Mouse (Mus musculus) limb, embryonic 12.5 days (tissue): ENCODE results near the gene Znrf4. TPM values are rescaled to one million over a fixed set of nuclear protein-coding genes. Genes with fewer than 3 reads are reported as not detected.

Experiments
- ATAC-seq: fragments of 200-750 bp; cut with Nextera tagmentation; 2 replicates; pipeline ENCODE4 v1.8.0; 2017; ENCODE audit warnings: low read depth, moderate TSS enrichment; ENCODE audit not compliant: insufficient number of reproducible peaks, insufficient read depth, low FRiP score, low TSS enrichment
- H3K27ac ChIP-seq: fragments of 300-500 bp; sonication (generic); 2 replicates; pipeline ENCODE4 v1.5.1; 2016; ENCODE audit warnings: mild to moderate bottlenecking, moderate library complexity
- H3K27me3 ChIP-seq: fragments of 300-500 bp; sonication (generic); 2 replicates; pipeline ENCODE4 v1.6.1; 2016; ENCODE audit warnings: mild to moderate bottlenecking, moderate library complexity
- H3K36me3 ChIP-seq: fragments of 300-500 bp; sonication (generic); 2 replicates; pipeline ENCODE4 v1.6.1; 2016; ENCODE audit warnings: mild to moderate bottlenecking, moderate library complexity
- H3K4me1 ChIP-seq: fragments of 300-500 bp; sonication (generic); replicated peaks from 2 replicates; pipeline ENCODE4 v1.6.1; 2016
- H3K4me2 ChIP-seq: fragments of 300-500 bp; sonication (generic); 2 replicates; pipeline ENCODE4 v1.6.1; 2016; ENCODE audit warnings: mild to moderate bottlenecking, moderate library complexity
- H3K4me3 ChIP-seq: fragments of 300-500 bp; sonication (generic); replicated peaks from 2 replicates; pipeline ENCODE4 v1.5.1; 2016; ENCODE audit warnings: mild to moderate bottlenecking
- H3K9ac ChIP-seq: fragments of 300-500 bp; sonication (generic); replicated peaks from 2 replicates; pipeline ENCODE4 v1.6.1; 2016; ENCODE audit warnings: mild to moderate bottlenecking, moderate library complexity
- H3K9me3 ChIP-seq: fragments of 300-500 bp; sonication (generic); 2 replicates; pipeline ENCODE4 v1.6.1; 2016; ENCODE audit warnings: mild to moderate bottlenecking, moderate library complexity
- WGBS: fragments of 180-500 bp; shearing (Covaris S2); methylation state at CpG from one replicate; pipeline ENCODE4 v1.1.7; 2016; 5-methylcytosine and 5-hydroxymethylcytosine counted together
- polyA plus RNA-seq: library from polyadenylated mRNA; unstranded; fragments of >200 nt; fragmentation: Nextera tagmentation; extraction: Ambion mirVana; gene quantifications from 2 replicates; pipeline ENCODE4 v1.2.1, GENCODE M21; 2016

Gene Znrf4
- polyA plus RNA-seq, 1 experiment from 2014 or later: not detected

DNA sequence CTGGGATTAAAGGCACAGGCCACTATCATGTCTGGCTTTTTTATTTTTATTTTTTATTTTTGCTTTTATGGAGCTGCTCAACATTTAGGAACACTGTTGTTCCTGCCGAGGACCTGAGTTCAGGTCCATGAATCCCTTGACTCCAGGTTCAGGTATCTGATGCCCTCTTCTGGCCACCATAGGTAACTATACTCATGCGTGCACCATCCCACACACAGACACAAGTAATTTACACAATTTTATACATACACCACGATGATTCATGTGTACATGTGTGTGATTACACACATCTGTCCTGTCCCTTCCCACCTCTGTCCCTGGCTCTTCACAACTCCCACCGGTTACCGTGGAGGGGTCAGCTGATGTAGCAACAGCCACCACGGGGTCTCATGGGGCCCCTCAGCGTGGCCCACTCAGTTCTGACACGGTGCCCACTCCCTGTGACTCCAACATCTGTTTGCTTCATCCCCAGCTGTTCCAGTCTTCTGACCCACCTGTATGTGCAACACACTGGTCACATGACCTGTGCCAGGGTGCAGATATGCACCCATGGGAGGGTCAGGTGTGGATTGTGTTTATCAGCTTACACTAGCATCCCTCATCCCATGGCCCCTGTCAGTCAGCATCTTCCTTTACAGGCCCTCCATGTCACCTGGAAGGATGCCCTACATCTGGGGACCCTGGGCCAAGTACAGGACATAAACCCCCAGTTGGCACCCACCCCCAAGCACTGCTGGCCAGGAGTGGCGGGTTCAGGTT, 35.8 kb upstream of the Znrf4 start:
- no peak overlapping the region for H3K9ac ChIP-seq
- ATAC-seq: no peak; the same call in 1 of the 2 replicates
- H3K4me1 ChIP-seq: 0 out of 2 replicates have a peak, but pooled peaks cover under 1% of the 10 kb centered on the region
- H3K4me3 ChIP-seq: no peak overlapping the region
- H3K36me3 ChIP-seq: no peaks in the 10 kb centered on the region
- 67% methylated on average over 9 of the region's 9 CpGs for WGBS
- no peaks in the 10 kb centered on the region for H3K27me3 ChIP-seq
- no peaks in the 10 kb centered on the region for H3K9me3 ChIP-seq
- no peak overlapping the region for H3K4me2 ChIP-seq
- H3K27ac ChIP-seq: no peak overlapping the region

DNA sequence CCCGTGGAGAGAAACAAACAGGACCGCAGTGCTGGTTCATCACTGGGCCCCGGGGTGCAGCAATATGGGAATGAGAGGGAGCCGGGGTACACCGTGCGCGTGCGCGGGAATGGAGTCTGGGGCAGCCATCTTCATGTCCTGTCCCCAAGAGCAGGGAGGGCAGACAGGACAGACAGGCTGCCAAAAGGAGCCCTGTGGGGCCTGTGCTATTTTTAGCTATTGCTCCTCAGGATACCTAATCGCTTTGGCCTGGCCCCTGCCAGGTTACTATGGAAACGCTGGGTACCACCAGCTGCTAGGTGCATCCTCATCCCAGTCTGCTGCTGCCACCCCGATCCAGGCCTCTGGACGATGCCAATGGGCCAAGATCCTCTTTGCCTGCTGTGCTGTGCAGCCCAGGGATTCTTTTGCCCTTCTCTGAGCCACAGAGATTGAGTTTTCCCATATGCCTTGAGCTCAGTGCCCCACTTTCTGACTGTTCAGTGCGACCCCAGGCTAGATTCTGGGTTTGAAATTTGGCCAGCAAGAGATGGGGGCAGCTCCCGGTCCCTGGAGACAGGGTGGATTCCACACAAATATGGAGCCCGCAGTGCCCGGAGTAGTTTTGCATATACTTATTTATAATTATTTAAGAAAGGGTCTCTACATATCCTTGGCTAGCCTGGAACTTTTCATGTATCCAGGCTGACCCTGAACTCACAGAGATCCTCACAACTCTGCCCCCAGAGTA, 35.0 kb upstream of the Znrf4 start:
- Histone ChIP-seq H3K4me2 (no peak overlapping the region), H3K27me3 (no peaks in the 10 kb centered on the region), H3K4me1 (0 out of 2 replicates have a peak, but pooled peaks cover 6% of the 10 kb centered on the region), H3K4me3 (no peak overlapping the region), H3K27ac (no peak overlapping the region), H3K36me3 (no peaks in the 10 kb centered on the region), H3K9ac (no peak overlapping the region), H3K9me3 (no peaks in the 10 kb centered on the region)
- ATAC-seq: no peak
- 70% methylated on average over 17 of the region's 17 CpGs for WGBS

DNA sequence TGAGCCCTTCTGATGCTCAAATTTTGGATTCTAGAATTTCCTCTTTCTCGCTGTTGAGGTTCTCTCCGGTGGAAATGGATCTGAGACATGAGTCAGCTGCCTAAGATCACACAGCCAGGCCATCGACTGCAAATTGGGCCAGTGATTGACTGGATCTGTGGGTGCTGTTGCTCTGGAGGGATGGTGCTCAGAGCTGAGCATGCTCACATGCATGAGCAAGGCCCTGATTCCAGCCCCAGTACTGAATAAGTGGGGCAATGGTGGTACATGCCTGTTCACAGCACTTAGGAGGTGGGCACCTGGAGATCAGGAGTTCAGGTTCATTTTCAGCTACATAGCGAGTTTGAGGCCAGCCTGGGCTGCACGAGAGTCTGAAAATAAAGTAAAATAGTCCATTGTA, 34.3 kb upstream of the Znrf4 start:
- 0 out of 2 replicates have a peak, but pooled peaks cover 6% of the 10 kb centered on the region for H3K4me1 ChIP-seq
- no peak overlapping the region for H3K4me3 ChIP-seq
- H3K36me3 ChIP-seq: no peaks in the 10 kb centered on the region
- no peak for ATAC-seq
- H3K9me3 ChIP-seq: no peaks in the 10 kb centered on the region
- no peak overlapping the region for H3K9ac ChIP-seq
- H3K27me3 ChIP-seq: no peaks in the 10 kb centered on the region
- H3K4me2 ChIP-seq: no peak overlapping the region
- H3K27ac ChIP-seq: no peak overlapping the region
- 87% methylated on average over 5 of the region's 5 CpGs for whole genome bisulfite sequencing

DNA sequence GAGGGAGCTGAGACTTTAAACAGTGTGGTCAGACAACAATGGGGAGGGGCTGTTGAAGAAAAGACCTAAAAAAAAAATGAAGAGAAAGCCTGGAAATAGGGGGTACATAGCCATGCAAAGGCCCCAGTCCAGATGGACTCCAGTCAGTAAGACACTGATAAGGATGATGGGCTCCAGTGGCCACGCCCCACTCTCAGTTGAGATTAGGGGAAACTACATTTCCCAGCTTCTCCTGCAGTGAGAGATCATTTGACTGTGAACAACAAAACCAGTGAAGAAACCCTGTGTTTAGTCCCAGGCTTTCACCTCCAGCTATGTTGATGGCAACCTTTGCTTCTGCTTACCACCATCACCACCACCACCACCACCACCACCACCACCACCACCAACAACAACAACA, 33.7 kb upstream of the Znrf4 start:
- H3K27ac ChIP-seq: no peak overlapping the region
- WGBS: 72% methylated on average over 1 of the region's 1 CpGs
- no peak overlapping the region for H3K4me3 ChIP-seq
- H3K9me3 ChIP-seq: no peaks in the 10 kb centered on the region
- no peaks in the 10 kb centered on the region for H3K36me3 ChIP-seq
- H3K4me1 ChIP-seq: 0 out of 2 replicates have a peak, but pooled peaks cover 6% of the 10 kb centered on the region
- H3K4me2 ChIP-seq: no peak overlapping the region
- H3K9ac ChIP-seq: no peak overlapping the region
- ATAC-seq: no peak
- H3K27me3 ChIP-seq: no peaks in the 10 kb centered on the region

DNA sequence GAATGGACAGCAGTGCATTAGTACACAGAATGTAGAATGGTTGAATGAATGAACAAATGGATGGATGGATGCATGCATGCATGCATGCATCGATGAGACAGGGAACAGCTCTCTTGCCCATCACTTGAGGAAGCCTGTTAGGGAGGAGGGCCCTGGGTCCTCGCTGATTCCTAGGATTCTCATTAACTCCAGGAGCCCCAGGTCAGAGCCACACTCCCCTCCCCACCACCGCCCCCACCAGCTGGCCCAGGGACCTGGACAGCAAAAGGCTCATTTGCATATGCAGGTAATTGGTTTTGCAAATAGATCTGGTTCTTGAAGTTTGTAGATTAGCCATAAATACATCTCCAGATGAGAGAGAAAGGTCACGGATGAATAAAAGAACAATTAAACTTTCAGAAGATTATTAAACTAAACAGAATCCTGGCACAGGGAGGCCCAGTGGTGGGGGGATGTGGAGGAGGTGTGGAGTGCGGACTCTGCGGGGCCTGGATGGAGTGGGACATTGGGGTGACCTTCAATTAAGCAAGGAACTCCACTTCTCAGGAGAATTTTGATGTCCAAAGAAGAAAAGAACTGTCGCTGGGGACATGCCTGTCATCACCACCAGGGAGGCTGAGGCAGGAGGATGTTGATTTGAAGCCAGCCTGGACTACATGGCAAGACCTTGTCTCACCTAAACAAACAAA, 32.6 kb upstream of the Znrf4 start:
- no peaks in the 10 kb centered on the region for H3K9me3 ChIP-seq
- no peak overlapping the region for H3K27ac ChIP-seq
- H3K4me3 ChIP-seq: no peak overlapping the region
- H3K27me3 ChIP-seq: no peaks in the 10 kb centered on the region
- WGBS: 75% methylated on average over 7 of the region's 7 CpGs
- ATAC-seq: no peak
- 0 out of 2 replicates have a peak, but pooled peaks cover 6% of the 10 kb centered on the region for H3K4me1 ChIP-seq
- H3K4me2 ChIP-seq: no peak overlapping the region
- H3K9ac ChIP-seq: no peak overlapping the region
- H3K36me3 ChIP-seq: no peaks in the 10 kb centered on the region

DNA sequence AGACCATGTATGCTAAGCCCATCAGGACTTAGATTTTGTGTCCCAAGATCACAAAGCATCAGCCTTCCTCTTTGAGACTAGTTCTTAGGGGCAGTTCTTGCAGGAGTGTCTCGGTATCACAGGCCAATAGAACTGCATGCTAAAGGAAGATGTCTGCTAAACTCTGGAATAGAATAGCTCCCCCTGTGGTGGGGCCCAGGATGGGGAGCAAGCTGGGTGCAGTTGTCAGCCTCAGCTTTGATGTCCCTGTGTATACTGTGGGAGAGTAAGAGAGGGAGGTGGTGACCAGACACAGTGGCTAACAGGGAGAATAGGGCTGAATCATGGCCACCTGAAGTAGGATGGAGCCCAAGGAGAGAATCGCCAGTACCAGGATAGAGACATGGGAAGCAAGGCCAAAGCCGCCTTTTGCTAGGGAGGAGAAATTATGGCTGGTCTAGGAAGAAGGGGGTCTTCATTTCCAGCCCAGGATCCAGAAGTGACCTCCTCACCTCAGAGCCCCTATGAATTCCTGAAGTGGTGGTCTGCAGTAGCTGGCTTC, 31.5 kb upstream of the Znrf4 start:
- Histone ChIP-seq H3K27ac (no peak overlapping the region), H3K4me2 (no peak overlapping the region), H3K27me3 (no peaks in the 10 kb centered on the region), H3K4me1 (0 out of 2 replicates have a peak, but pooled peaks cover 6% of the 10 kb centered on the region), H3K4me3 (no peak overlapping the region), H3K9ac (no peak overlapping the region), H3K9me3 (no peaks in the 10 kb centered on the region), H3K36me3 (no peaks in the 10 kb centered on the region)
- WGBS: 71% methylated on average over 3 of the region's 3 CpGs
- ATAC-seq: no peak

DNA sequence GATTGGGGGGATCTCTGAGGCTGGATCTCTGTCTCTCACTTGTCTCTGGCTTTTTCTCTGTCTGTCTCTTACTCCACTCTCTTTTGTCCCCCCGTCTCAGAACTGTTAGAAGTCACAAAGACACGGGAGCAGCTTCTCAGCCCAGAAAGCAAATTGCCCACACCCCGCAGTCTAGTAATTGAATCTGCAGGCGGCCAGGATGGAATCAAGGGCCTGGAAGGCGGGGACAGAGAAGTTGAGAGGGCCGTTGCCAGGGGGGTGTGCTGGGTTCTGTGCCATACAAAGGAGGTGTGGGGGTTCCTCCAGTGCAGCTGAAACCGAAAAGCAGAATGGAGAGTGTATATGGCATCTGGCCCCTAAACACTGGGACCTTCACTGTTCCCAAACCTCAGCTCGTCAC, 30.5 kb upstream of the Znrf4 start:
- no peak overlapping the region for H3K4me3 ChIP-seq
- no peak overlapping the region for H3K27ac ChIP-seq
- ATAC-seq: no peak
- H3K36me3 ChIP-seq: no peaks in the 10 kb centered on the region
- no peaks in the 10 kb centered on the region for H3K27me3 ChIP-seq
- H3K4me2 ChIP-seq: no peak overlapping the region
- 0 out of 2 replicates have a peak, but pooled peaks cover 6% of the 10 kb centered on the region for H3K4me1 ChIP-seq
- no peaks in the 10 kb centered on the region for H3K9me3 ChIP-seq
- 45% methylated on average over 8 of the region's 8 CpGs for WGBS
- H3K9ac ChIP-seq: no peak overlapping the region

DNA sequence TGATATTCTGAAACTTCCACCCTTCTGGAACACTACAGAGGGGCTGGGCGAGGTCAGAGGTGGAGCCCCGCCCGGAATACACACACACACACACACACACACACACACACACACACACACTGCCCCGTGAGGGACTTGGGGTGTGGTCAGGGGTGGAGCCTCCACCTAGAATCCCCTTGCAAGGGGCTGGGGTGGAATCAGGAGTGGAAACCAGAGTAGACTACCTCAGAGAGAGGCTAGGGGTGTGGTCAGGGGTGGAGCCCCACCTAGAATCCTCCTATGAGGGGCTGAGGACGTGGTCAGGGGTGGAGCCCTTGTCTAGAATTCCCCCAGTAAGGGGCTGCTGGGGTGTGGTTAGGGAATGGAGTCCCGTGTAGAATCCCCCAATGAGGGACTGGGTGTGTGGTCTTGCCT, 28.3 kb upstream of the Znrf4 start:
- no peaks in the 10 kb centered on the region for H3K36me3 ChIP-seq
- H3K27me3 ChIP-seq: no peaks in the 10 kb centered on the region
- H3K4me3 ChIP-seq: no peak overlapping the region
- no peak overlapping the region for H3K9ac ChIP-seq
- 0 out of 2 replicates have a peak, but pooled peaks cover 6% of the 10 kb centered on the region for H3K4me1 ChIP-seq
- H3K4me2 ChIP-seq: no peak overlapping the region
- no peaks in the 10 kb centered on the region for H3K9me3 ChIP-seq
- ATAC-seq: peak; percentile 56; the same call in 1 of the 2 replicates
- no peak overlapping the region for H3K27ac ChIP-seq
- 31% methylated on average over 6 of the region's 6 CpGs for WGBS

DNA sequence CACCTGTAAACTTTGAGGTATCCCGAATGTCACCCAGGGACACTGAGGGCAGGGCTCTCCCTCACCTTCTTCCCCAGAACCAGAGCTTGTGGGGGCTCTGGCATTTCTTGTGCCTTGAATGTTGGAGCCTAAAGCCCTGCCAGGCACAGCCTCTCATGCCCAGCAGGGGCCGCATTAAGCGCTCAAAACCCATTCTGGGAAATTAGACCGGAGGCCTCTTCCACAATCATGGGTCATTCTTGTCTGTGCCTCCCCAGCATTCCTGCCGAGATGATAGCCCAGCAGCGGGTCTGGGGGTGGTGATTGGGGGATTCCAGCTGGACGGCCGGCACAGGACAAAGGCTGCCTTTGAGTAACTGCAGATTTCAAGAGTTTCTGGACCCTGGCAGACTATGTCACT, 25.7 kb upstream of the Znrf4 start:
- whole genome bisulfite sequencing: 39% methylated on average over 8 of the region's 8 CpGs

DNA sequence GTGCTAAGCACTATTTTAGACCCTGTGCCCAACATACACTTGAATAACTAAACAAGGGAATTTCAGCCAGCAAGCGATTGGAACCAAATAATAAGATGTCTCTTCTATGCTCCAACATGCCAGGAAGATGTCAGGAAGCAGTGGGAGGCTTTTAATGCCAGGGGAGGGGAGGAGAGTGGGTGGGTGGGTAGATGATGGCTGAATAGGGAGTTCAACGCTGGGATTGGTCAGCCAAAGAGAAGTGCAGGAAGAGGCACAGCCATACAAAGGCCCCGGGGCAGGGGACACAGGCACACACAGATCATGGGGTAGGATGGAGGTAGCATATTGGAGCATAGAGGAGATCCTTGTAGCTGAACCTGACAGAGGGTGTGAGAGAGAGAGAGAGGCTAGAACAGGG, 24.6 kb upstream of the Znrf4 start:
- no peak overlapping the region for H3K27ac ChIP-seq
- no peak overlapping the region for H3K4me2 ChIP-seq
- no peaks in the 10 kb centered on the region for H3K9me3 ChIP-seq
- no peaks in the 10 kb centered on the region for H3K27me3 ChIP-seq
- no peak overlapping the region for H3K4me3 ChIP-seq
- WGBS: 77% methylated on average over 3 of the region's 3 CpGs
- no peak for ATAC-seq
- H3K4me1 ChIP-seq: no peaks in the 10 kb centered on the region
- H3K36me3 ChIP-seq: no peaks in the 10 kb centered on the region
- H3K9ac ChIP-seq: no peak overlapping the region

More for the DNA sequence above, 25.7 kb upstream of the Znrf4 start:
- Histone ChIP-seq H3K9ac (no peak overlapping the region), H3K4me3 (no peak overlapping the region), H3K36me3 (no peaks in the 10 kb centered on the region), H3K27ac (no peak overlapping the region), H3K9me3 (no peaks in the 10 kb centered on the region), H3K4me2 (no peak overlapping the region), H3K4me1 (0 out of 2 replicates have a peak, but pooled peaks cover 4% of the 10 kb centered on the region), H3K27me3 (no peaks in the 10 kb centered on the region)
- no peak for ATAC-seq

DNA sequence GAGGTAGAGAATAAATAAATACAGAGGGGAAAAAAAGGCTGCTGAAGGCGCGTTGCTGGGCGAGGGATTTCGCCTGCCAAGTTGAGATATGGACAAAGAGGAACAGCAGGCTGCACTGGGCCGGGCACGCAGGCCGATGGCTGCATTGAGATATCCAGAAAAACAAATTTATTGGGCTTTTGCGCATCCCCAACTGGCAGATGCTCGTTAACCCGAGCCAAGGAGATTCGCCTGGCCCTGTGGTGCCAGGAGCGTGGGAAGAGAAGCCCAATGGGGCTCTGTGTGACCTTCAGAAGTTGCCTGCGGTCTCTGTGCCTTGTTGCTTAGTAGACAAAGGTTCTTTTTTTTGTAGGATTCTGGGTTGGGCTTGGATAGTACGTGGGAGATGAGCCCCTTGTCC, 24.0 kb upstream of the Znrf4 start:
- Histone ChIP-seq H3K27me3 (no peaks in the 10 kb centered on the region), H3K4me3 (no peak overlapping the region), H3K27ac (no peak overlapping the region), H3K9me3 (no peaks in the 10 kb centered on the region), H3K4me2 (no peak overlapping the region), H3K4me1 (no peaks in the 10 kb centered on the region), H3K36me3 (no peaks in the 10 kb centered on the region), H3K9ac (no peak overlapping the region)
- ATAC-seq: no peak
- 76% methylated on average over 14 of the region's 14 CpGs for WGBS
